Mouse (Mus musculus) neutrophil, adult 59 days (primary cell): ENCODE data around the gene Olfr1280. TPM values are rescaled to one million over a fixed set of nuclear protein-coding genes. Genes with fewer than 3 reads are reported as not detected.

Experiments
- total RNA-seq, 2 experiments: library from RNA; stranded (reverse); gene quantifications; 1 replicate in 1 of 2; 2 replicates in 1 of 2; pipeline ENCODE4 v1.2.4; 2023

Gene Olfr1280
- total RNA-seq, result not detected

DNA sequence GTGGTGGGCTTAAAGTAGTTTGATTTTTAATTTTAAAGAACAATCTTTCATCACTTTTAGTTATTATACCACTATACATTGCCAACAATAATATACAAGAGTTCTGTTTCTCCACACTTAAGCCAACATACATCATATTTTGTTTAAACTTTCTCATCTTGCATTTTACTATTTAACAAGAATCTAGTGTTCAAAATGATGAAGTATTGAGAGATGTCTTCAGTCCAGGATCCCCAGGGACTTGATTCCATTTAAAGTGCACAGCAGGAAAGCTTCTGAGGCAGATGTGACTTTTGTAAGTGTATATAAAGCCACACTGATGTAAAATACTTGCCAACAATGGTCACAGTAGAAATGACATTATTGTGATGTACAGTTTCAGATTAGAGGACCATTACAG is at the start of gene Olfr1280:
Gene Olfr1280, plus strand, starts transcription at position 301 of the 400 bp plus-strand sequence.

DNA sequence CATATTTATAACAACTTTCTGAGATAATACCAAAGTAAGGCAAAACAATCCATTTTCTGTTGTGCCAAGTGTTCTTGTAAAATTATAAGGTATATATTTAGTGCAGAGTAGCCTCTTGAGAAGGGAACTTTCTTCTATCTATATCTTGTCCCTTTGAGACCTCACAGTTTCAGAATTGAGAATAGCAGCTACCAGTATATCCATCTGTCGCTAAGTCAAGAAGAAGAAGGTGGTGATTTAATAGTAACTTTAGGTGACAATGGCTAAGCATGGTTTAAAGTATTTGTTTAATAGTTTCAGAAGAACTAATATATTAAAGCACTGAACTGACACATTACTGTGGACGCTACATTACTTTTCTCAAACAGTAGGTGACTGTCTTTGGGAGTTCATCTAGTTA is 39.8 kb upstream of the Olfr1280 start, which contains the start of gene Olfr1277:
Gene Olfr1277, minus strand, starts transcription at position 101 of the 400 bp plus-strand sequence.

DNA sequence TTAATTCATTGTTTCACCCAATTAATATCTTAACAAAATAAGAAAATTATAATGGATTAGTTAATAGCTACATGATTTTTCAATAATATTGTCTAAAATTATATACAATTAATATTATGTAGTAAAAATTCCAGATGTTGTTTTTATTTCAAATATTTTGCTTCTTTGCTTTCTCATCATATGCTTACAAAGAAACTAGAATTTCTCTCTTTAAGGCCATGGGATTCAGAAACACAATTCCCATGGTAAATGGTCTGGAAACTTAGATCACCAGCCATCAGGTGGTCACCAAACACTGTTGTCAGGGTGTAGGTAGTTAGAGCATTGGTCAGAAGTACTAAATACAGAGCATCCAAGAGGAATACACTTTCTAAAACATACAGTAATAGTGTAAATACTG is 24.0 kb upstream of the Olfr1280 start, which contains the start of gene Olfr1278:
Gene Olfr1278, plus strand, starts transcription at position 301 of the 400 bp plus-strand sequence.

DNA sequence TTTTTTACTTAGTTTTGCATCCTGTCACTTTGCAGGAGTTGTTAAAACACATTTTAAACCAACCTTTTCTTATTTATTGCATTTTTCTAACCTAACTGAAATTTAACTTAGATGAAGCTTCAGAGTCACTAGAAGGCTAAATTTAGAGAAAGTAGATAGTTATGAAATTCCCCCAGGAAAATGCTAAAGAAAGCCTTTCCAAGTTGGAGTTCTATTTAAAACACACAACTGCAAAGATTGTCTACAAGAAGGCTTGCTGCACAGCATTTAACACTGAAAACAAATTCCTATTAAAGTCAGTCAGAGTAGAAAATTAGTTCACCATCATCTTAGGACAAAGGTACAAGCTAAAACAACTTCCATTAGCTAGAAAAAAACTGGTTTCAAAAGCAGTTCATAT is 13.4 kb upstream of the Olfr1280 start, which contains the start of gene Olfr1279:
Gene Olfr1279, plus strand, starts transcription at position 262 of the 400 bp plus-strand sequence.

DNA sequence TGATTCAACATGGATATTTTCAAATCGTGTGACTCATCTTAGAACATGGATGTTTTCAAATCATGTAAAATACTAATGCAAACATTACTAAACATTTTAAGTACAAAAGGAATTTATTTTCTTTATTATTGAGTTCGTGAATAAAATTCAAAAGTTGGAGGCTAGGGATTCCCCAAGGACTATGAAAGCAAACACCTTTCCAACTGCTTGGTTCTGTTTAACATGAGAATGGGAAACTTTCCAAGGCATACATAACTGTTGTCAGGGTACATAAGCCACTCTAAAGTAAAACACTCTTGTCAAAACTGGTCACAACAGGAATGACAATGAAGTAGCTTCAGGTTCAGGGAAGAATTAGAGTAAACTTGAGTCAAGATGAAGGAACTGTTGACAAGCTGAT is 12.4 kb downstream of the Olfr1280 start, which contains the start of gene Olfr1281:
Gene Olfr1281, plus strand, starts transcription at position 301 of the 400 bp plus-strand sequence.

DNA sequence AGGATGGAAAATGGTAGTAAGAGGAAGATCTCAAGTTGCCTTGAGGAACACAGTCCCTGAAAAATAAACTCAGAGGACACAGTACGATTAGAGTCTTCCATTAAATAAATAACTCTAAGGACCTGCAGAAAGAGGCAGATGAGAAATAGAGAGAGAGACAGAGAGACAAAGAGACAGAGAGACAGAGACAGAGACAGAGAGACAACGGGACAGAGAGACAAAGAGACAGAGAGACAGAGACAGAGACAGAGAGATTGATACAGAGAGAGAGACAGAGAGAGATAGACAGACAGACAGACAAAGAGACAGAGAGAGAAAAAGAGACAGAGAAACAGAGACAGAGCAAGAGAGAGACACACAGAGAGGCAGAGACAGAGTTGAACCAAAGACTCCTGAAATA is 22.2 kb downstream of the Olfr1280 start, which contains the start of gene Olfr1282:
Gene Olfr1282, minus strand, starts transcription at position 101 of the 400 bp plus-strand sequence.

DNA sequence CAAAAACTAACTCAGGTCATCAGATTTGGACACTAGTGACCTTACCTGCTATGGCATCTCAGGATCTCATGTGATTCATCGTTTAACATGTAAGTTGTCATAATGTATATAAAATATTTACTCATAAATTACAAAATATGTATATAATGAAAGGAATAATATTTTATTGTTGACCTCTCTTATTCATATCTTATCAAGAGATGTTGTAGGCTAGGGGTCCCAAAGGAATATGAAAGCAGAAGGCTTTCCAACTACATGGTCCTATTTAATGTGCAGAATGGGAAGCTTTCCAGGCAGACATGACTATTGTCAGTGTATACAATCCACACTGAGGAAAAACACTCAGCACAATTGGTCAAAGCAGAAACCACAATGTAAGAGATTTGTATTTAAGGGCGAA is 52.7 kb downstream of the Olfr1280 start, which contains the start of gene Olfr1283:
Gene Olfr1283, plus strand, starts transcription at position 301 of the 400 bp plus-strand sequence.

DNA sequence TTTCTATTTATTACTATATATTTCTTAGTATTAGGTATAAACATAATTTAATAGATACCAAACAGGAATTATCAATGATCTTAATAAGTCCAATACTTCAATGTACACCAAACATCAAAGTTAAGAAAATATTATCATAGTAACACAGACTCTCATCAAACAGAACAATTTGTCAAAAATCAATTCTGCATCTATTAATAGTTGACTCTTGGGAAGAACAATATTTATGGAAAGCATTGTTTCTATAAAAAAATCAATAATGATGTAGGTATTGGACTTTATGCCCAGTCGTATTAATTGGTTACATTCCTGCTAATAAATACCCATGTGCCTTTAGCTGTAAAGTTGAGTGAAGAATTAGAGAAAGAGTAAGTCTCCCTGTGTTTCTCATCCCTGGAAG is 61.4 kb downstream of the Olfr1280 start, which contains the start of gene Olfr1284:
Gene Olfr1284, plus strand, starts transcription at position 301 of the 400 bp plus-strand sequence.

Other genes with a start within 250 kb of the Olfr1280 start
- not detected for gene Gm13941, start 208.0 kb upstream of the Olfr1280 start, total RNA-seq
- not detected for gene Gm15130, start 161.1 kb upstream of the Olfr1280 start, total RNA-seq
- gene 4930430A15Rik, start 84.4 kb upstream of the Olfr1280 start, total RNA-seq, result not detected
- not detected for gene Olfr1275, start 78.7 kb upstream of the Olfr1280 start, total RNA-seq
- not detected for gene Olfr1276, start 59.5 kb upstream of the Olfr1280 start, total RNA-seq
- gene Olfr1277, start 39.9 kb upstream of the Olfr1280 start, total RNA-seq, result not detected
- gene Olfr1278, start 23.9 kb upstream of the Olfr1280 start, total RNA-seq, result not detected
- not detected for gene Olfr1279, start 13.4 kb upstream of the Olfr1280 start, total RNA-seq
- not detected for gene Olfr1281, start 12.5 kb downstream of the Olfr1280 start, total RNA-seq
- gene Olfr1282, start 22.1 kb downstream of the Olfr1280 start, total RNA-seq, result not detected
- gene Olfr1283, start 52.8 kb downstream of the Olfr1280 start, total RNA-seq, result not detected
- under 1 TPM in 1 of 2 experiments, not detected in 1; 0.20 TPM for gene Olfr1284, start 61.5 kb downstream of the Olfr1280 start, total RNA-seq
- not detected for gene Olfr1286, start 109.1 kb downstream of the Olfr1280 start, total RNA-seq
- gene Olfr1287, start 135.1 kb downstream of the Olfr1280 start, total RNA-seq, result not detected
- not detected for gene Olfr1288, start 160.1 kb downstream of the Olfr1280 start, total RNA-seq
- not detected for gene Olfr1289, start 166.8 kb downstream of the Olfr1280 start, total RNA-seq
- gene Olfr1290, start 179.8 kb downstream of the Olfr1280 start, total RNA-seq, result not detected
- gene Olfr1291-ps1, start 183.2 kb downstream of the Olfr1280 start, total RNA-seq, result not detected
- not detected for gene Olfr1293-ps, start 211.2 kb downstream of the Olfr1280 start, total RNA-seq
- gene Olfr1294, start 226.3 kb downstream of the Olfr1280 start, total RNA-seq, result not detected